Mouse (Mus musculus) hindbrain, embryonic 14.5 days (tissue): Measurements from ENCODE around the gene Slc11a1. TPM values are rescaled to one million over a fixed set of nuclear protein-coding genes. Genes with fewer than 3 reads are reported as not detected.
"Not testable (repeated sequence)": the region's sequence is repeated elsewhere in the genome, so short reads cannot be mapped to it uniquely, and the experiment has no call there.

Source experiments
- ATAC-seq: fragments of 200-750 bp; cut with Nextera tagmentation; 2 replicates; pipeline ENCODE4 v1.8.0; 2017; ENCODE audit warnings: moderate number of reproducible peaks, mild to moderate bottlenecking, moderate TSS enrichment, moderate library complexity; ENCODE audit not compliant: low FRiP score
- DNase-seq: peaks from one replicate; pipeline ENCODE4 v3.0.0-alpha.2; 2015; ENCODE audit warnings: low spot score
- H3K27ac ChIP-seq: fragments of 300-500 bp; sonication (generic); 2 replicates; pipeline ENCODE4 v1.5.1; 2014; ENCODE audit warnings: mild to moderate bottlenecking, moderate library complexity
- H3K27me3 ChIP-seq: fragments of 300-500 bp; sonication (generic); 2 replicates; pipeline ENCODE4 v1.6.1; 2014; ENCODE audit warnings: mild to moderate bottlenecking, low read length, mixed read lengths; ENCODE audit not compliant: control insufficient read depth, insufficient read depth
- H3K36me3 ChIP-seq: fragments of 300-500 bp; sonication (generic); replicated peaks from 2 replicates; pipeline ENCODE4 v1.6.1; 2014; ENCODE audit not compliant: control insufficient read depth, insufficient read depth
- H3K4me1 ChIP-seq: fragments of 300-500 bp; sonication (generic); replicated peaks from 2 replicates; pipeline ENCODE4 v1.6.1; 2014; ENCODE audit warnings: antibody characterized with exemption, low read length, mixed read lengths; ENCODE audit not compliant: control insufficient read depth, insufficient read depth
- H3K4me2 ChIP-seq: fragments of 300-500 bp; sonication (generic); replicated peaks from 2 replicates; pipeline ENCODE4 v1.6.1; 2014; ENCODE audit warnings: mild to moderate bottlenecking, moderate library complexity
- H3K4me3 ChIP-seq: fragments of 300-500 bp; sonication (generic); replicated peaks from 2 replicates; pipeline ENCODE4 v1.5.1; 2014; ENCODE audit warnings: mild to moderate bottlenecking, low read length
- H3K9ac ChIP-seq: fragments of 300-500 bp; sonication (generic); 2 replicates; pipeline ENCODE4 v1.6.1; 2014
- H3K9me3 ChIP-seq: fragments of 300-500 bp; sonication (generic); 2 replicates; pipeline ENCODE4 v1.6.1; 2016; ENCODE audit warnings: low read length; ENCODE audit not compliant: control insufficient read depth
- WGBS: fragments of 180-500 bp; shearing (Covaris S2); extraction: QIAGEN DNeasy Blood & Tissue Kit; methylation state at CpG from one replicate; pipeline ENCODE4 v1.1.7; 2014; 5-methylcytosine and 5-hydroxymethylcytosine counted together
- polyA plus RNA-seq: library from polyadenylated mRNA; unstranded; fragments of >200 nt; fragmentation: Nextera tagmentation; extraction: Ambion mirVana; gene quantifications from 2 replicates; pipeline ENCODE4 v1.2.1, GENCODE M21; 2014

Slc11a1 gene
- polyA plus RNA-seq, 1 experiment from 2014 or later, result 2.7 TPM

GRCm38 (mm10) chr1:74394858-74395257, 19.9 kb downstream of the Slc11a1 start:
- Histone ChIP-seq H3K4me2 (no peak overlapping the region), H3K27me3 (peaks cover 8% of the 10 kb centered on the region), H3K9ac (no peak overlapping the region), H3K27ac (no peak overlapping the region), H3K9me3 (no peaks in the 10 kb centered on the region), H3K4me1 (peaks cover 17% of the 10 kb centered on the region), H3K4me3 (no peak overlapping the region), H3K36me3 (peaks cover 12% of the 10 kb centered on the region; the same call in 1 of the 2 replicates)
- WGBS, result 93% methylated on average over 15 of the region's 15 CpGs
- DNase-seq (no peak), ATAC-seq (no peak)

- H3K4me1 ChIP-seq, result peaks cover 17% of the 10 kb centered on the region
- no peak overlapping the region for H3K27ac ChIP-seq
- DNase-seq, result no peak
- H3K27me3 ChIP-seq, result peaks cover 6% of the 10 kb centered on the region
- H3K36me3 ChIP-seq, result peaks cover 12% of the 10 kb centered on the region; the same call in 1 of the 2 replicates
- H3K4me3 ChIP-seq, result no peak overlapping the region
- H3K9me3 ChIP-seq, result no peaks in the 10 kb centered on the region
- no peak for ATAC-seq
- WGBS, result 83% methylated on average over 12 of the region's 13 CpGs
- H3K4me2 ChIP-seq, result no peak overlapping the region
- no peak overlapping the region for H3K9ac ChIP-seq
Observed at GRCm38 (mm10) chr1:74395290-74395689, 20.3 kb downstream of the Slc11a1 start.

GRCm38 (mm10) chr1:74396456-74397222, 21.6 kb downstream of the Slc11a1 start:
- peak overlapping the region; percentile 86 for H3K4me2 ChIP-seq
- H3K4me3 ChIP-seq, result peak overlapping the region; percentile 42
- not testable (repeated sequence) for H3K9me3 ChIP-seq, ATAC-seq, H3K27me3 ChIP-seq, DNase-seq
- WGBS, result 11% methylated on average over 12 of the region's 12 CpGs
- H3K9ac ChIP-seq, result peak overlapping the region; percentile 60
- H3K36me3 ChIP-seq, result peaks cover 12% of the 10 kb centered on the region; the same call in 1 of the 2 replicates
- H3K4me1 ChIP-seq, result peaks cover 13% of the 10 kb centered on the region
- 0 out of 2 replicates have a peak overlapping the region, but pooled peaks have one; percentile 12 for H3K27ac ChIP-seq

GRCm38 (mm10) chr1:74397268-74397918, 22.4 kb downstream of the Slc11a1 start:
- DNase-seq (peak; percentile 81), ATAC-seq (peak; percentile 90)
- under 1% methylated on average over 39 of the region's 41 CpGs for WGBS
- no peaks in the 10 kb centered on the region for H3K9me3 ChIP-seq
- H3K27me3 ChIP-seq, result no peaks in the 10 kb centered on the region
- peak overlapping the region; percentile 42 for H3K4me3 ChIP-seq
- H3K36me3 ChIP-seq, result peaks cover 12% of the 10 kb centered on the region; the same call in 1 of the 2 replicates
- peak overlapping the region; percentile 60 for H3K9ac ChIP-seq
- H3K27ac ChIP-seq, result peak overlapping the region; percentile 47; the same call in 1 of the 2 replicates
- peak overlapping the region; percentile 86 for H3K4me2 ChIP-seq
- H3K4me1 ChIP-seq, result peaks cover 8% of the 10 kb centered on the region

GRCm38 (mm10) chr1:74397919-74398451, 23.0 kb downstream of the Slc11a1 start:
- Histone ChIP-seq H3K4me1 (peaks cover 2% of the 10 kb centered on the region; the same call in 1 of the 2 replicates), H3K27me3 (no peaks in the 10 kb centered on the region), H3K4me3 (peak overlapping the region; percentile 42), H3K9ac (peak overlapping the region; percentile 60), H3K36me3 (peaks cover 12% of the 10 kb centered on the region; the same call in 1 of the 2 replicates), H3K27ac (no peak overlapping the region), H3K9me3 (no peaks in the 10 kb centered on the region), H3K4me2 (peak overlapping the region; percentile 86)
- DNase-seq (peak; percentile 34), ATAC-seq (0 out of 2 replicates have a peak, but pooled peaks have one; percentile 3)
- 5% methylated on average over 11 of the region's 11 CpGs for WGBS

GRCm38 (mm10) chr1:74400531-74400930, 25.5 kb downstream of the Slc11a1 start:
- WGBS, result 84% methylated on average over 3 of the region's 3 CpGs
- Histone ChIP-seq H3K4me1 (no peaks in the 10 kb centered on the region), H3K9ac (no peak overlapping the region), H3K4me2 (no peak overlapping the region), H3K4me3 (no peak overlapping the region), H3K27me3 (no peaks in the 10 kb centered on the region), H3K9me3 (no peaks in the 10 kb centered on the region), H3K36me3 (no peaks in the 10 kb centered on the region), H3K27ac (no peak overlapping the region)
- DNase-seq (no peak), ATAC-seq (no peak)

- H3K9ac ChIP-seq, result no peak overlapping the region
- DNase-seq (no peak), ATAC-seq (no peak)
- H3K27me3 ChIP-seq, result no peaks in the 10 kb centered on the region
- 61% methylated on average over 16 of the region's 16 CpGs for WGBS
- no peak overlapping the region for H3K4me3 ChIP-seq
- no peaks in the 10 kb centered on the region for H3K36me3 ChIP-seq
- H3K9me3 ChIP-seq, result no peaks in the 10 kb centered on the region
- H3K4me1 ChIP-seq, result no peaks in the 10 kb centered on the region
- no peak overlapping the region for H3K27ac ChIP-seq
- H3K4me2 ChIP-seq, result no peak overlapping the region
Observed at GRCm38 (mm10) chr1:74401015-74401702, 26.2 kb downstream of the Slc11a1 start.

- DNase-seq, result no peak
- Histone ChIP-seq H3K9me3 (no peaks in the 10 kb centered on the region), H3K4me1 (no peaks in the 10 kb centered on the region), H3K4me3 (no peak overlapping the region), H3K36me3 (no peaks in the 10 kb centered on the region), H3K27me3 (no peaks in the 10 kb centered on the region), H3K4me2 (no peak overlapping the region), H3K9ac (no peak overlapping the region), H3K27ac (no peak overlapping the region)
- WGBS, result 93% methylated on average over 4 of the region's 4 CpGs
- no peak for ATAC-seq
Observed at GRCm38 (mm10) chr1:74404206-74404605, 29.2 kb downstream of the Slc11a1 start.
